Mouse (Mus musculus): Measurements from ENCODE around the gene Gadd45g.
A peak's percentile ranks its signal among the peaks of the same experiment; 100 is the strongest.

Gadd45g gene

GRCm38 (mm10) chr13:51886085-51886484, 39.6 kb downstream of the Gadd45g start:
- DNase-seq: no peak

GRCm38 (mm10) chr13:51886723-51887122, 40.2 kb downstream of the Gadd45g start:
- no peak for DNase-seq

GRCm38 (mm10) chr13:51888426-51888825, 41.9 kb downstream of the Gadd45g start:
- no peak for DNase-seq

GRCm38 (mm10) chr13:51891825-51892532, 45.5 kb downstream of the Gadd45g start:
- DNase-seq: no peak

GRCm38 (mm10) chr13:51897579-51897978, 51.1 kb downstream of the Gadd45g start:
- DNase-seq: peak; percentile 28

Data from liver (tissue).